Mouse (Mus musculus) brain, embryonic 14.5 days (tissue): ENCODE measurements around the gene Celf2.

Experiments
- CTCF ChIP-seq: fragments of 200-500 bp; IDR thresholded peaks from 2 replicates; pipeline ENCODE4 v1.5.1; 2012; ENCODE audit warnings: inconsistent platforms, mild to moderate bottlenecking, moderate library complexity, borderline replicate concordance; ENCODE audit not compliant: insufficient read depth, insufficient read length; ENCODE audit errors: extremely low read depth
- POLR2A ChIP-seq: fragments of 200-500 bp; IDR thresholded peaks from 2 replicates; pipeline ENCODE4 v1.6.1; 2012; ENCODE audit warnings: mild to moderate bottlenecking, inconsistent platforms, borderline replicate concordance; ENCODE audit not compliant: poor library complexity, insufficient read depth, insufficient read length, severe bottlenecking; ENCODE audit errors: extremely low read depth

DNA sequence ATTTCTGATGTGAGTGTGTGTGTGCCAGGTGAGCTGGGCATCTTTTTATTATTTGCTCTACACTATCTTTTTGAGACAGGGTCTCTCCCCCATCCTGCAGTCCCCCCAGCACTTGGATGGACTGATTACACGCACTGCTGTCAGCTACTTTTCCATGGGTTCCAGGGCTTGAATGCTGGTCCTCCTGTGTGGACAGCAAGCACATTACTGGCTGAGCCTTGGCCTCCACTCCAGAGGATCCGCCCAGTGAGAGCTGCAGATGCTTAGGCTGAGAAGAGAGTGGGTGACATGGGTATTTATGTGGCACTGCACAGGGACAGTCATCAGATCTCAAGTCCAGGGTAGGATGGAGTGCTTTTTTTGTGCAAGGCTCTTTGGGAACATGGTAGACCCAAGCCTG, 981.3 kb downstream of the Celf2 start:
- TF ChIP-seq CTCF (no peak), POLR2A (no peak)
